Mouse (Mus musculus) hindbrain, embryonic 12.5 days (tissue): Measurements from ENCODE around the gene Sstr4. TPM values are rescaled to one million over a fixed set of nuclear protein-coding genes. Genes with fewer than 3 reads are reported as not detected.

Experiments
- ATAC-seq: fragments of 200-750 bp; cut with Nextera tagmentation; 2 replicates; pipeline ENCODE4 v1.8.0; 2017; ENCODE audit warnings: moderate TSS enrichment; ENCODE audit not compliant: low FRiP score
- H3K27ac ChIP-seq: fragments of 300-500 bp; sonication (generic); 2 replicates; pipeline ENCODE4 v1.5.1; 2016; ENCODE audit warnings: mild to moderate bottlenecking
- H3K27me3 ChIP-seq: fragments of 300-500 bp; sonication (generic); 2 replicates; pipeline ENCODE4 v1.6.1; 2016; ENCODE audit warnings: mild to moderate bottlenecking
- H3K36me3 ChIP-seq: fragments of 300-500 bp; sonication (generic); 2 replicates; pipeline ENCODE4 v1.6.1; 2016; ENCODE audit warnings: mild to moderate bottlenecking
- H3K4me1 ChIP-seq: fragments of 300-500 bp; sonication (generic); 2 replicates; pipeline ENCODE4 v1.6.1; 2016
- H3K4me2 ChIP-seq: fragments of 300-500 bp; sonication (generic); replicated peaks from 2 replicates; pipeline ENCODE4 v1.6.1; 2016; ENCODE audit warnings: mild to moderate bottlenecking
- H3K4me3 ChIP-seq: fragments of 300-500 bp; sonication (generic); 2 replicates; pipeline ENCODE4 v1.5.1; 2016; ENCODE audit warnings: mild to moderate bottlenecking
- H3K9ac ChIP-seq: fragments of 300-500 bp; sonication (generic); 2 replicates; pipeline ENCODE4 v1.6.1; 2016; ENCODE audit warnings: mild to moderate bottlenecking, moderate library complexity
- H3K9me3 ChIP-seq: fragments of 300-500 bp; sonication (generic); replicated peaks from 2 replicates; pipeline ENCODE4 v1.6.1; 2016; ENCODE audit warnings: mild to moderate bottlenecking
- WGBS: fragments of 180-500 bp; shearing (Covaris S2); methylation state at CpG from one replicate; pipeline ENCODE4 v1.1.7; 2016; 5-methylcytosine and 5-hydroxymethylcytosine counted together
- polyA plus RNA-seq: library from polyadenylated mRNA; unstranded; fragments of >200 nt; fragmentation: Nextera tagmentation; extraction: Ambion mirVana; gene quantifications from 2 replicates; pipeline ENCODE4 v1.2.1, GENCODE M21; 2016

The Sstr4 gene
- polyA plus RNA-seq, 1 experiment from 2014 or later, result 1.7 TPM

DNA sequence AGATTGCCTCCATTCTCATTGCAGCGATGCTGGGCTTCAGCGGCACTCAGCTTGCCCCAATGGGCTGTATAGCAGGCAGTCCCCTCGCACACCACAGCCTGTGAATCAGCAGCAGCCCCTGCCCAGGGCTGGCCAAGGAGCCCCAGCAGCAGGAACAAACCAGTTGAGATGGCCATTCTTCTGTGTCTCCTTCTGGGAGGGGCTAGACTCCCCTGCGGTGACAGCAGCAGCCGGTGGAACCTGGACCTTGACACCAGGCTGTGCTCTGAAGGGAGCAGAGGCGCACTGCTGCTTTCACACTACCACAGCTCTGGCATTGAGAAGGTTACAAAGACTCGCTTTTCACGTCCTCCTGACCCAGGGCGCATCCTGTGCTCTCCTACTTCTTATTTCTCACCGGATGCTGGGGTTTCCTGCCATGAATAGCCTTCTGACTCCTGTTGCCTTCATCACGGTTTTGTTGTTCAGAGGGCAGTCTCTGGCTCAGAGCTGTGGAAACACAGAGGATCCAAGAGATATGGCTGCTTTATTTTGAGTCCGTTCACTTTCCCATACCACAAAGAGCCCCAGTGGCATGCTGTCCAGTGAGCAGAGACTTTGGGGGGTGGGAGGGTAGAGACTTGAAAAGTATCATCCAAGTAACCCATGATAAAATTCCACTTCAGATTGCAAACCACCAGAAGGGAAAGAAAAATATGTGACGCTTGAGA, 48.3 kb downstream of the Sstr4 start, which contains the start of gene Cd93:
Cd93 (minus strand) TSS at position 315 of the 710 bp plus-strand sequence.
- H3K27me3 ChIP-seq, result no peaks in the 10 kb centered on the region
- 56% methylated on average over 13 of the region's 13 CpGs for WGBS
- no peak within 1 kb of the TSS for H3K4me2 ChIP-seq
- no peak for ATAC-seq
- no peak within 1 kb of the TSS for H3K9ac ChIP-seq
- H3K9me3 ChIP-seq, result no peaks in the 10 kb centered on the region
- H3K27ac ChIP-seq, result no peak within 1 kb of the TSS; the same call in 1 of the 2 replicates
- 0 out of 2 replicates have a peak, but pooled peaks cover 3% of the 10 kb centered on the region for H3K4me1 ChIP-seq
- no peak within 1 kb of the TSS for H3K4me3 ChIP-seq
- no peaks in the 10 kb centered on the region for H3K36me3 ChIP-seq

DNA sequence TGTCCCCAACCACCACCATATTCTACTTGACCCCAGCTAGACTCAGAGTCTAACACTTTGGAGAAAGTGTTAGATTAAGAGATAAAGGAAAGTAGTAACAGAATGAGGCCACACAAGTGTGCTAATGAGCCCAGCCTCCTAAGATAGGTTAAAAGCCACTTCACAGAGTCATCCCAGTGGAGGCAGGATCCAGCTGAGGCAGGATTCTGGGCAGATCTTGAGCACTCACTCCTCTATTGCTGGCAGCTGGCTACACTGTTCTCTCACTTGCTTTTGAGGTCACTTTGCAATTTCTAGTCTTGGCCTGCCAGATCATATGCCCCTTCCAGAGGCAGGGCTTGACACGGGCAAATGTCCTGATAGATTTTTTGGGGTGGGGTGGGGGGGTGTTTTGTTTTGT, 49.3 kb downstream of the Sstr4 start:
- no peak overlapping the region for H3K4me2 ChIP-seq
- no peak for ATAC-seq
- H3K9me3 ChIP-seq, result no peaks in the 10 kb centered on the region
- WGBS, result 100% methylated on average over 1 of the region's 1 CpGs
- no peak overlapping the region for H3K9ac ChIP-seq
- H3K27ac ChIP-seq, result no peak overlapping the region
- no peaks in the 10 kb centered on the region for H3K27me3 ChIP-seq
- H3K4me1 ChIP-seq, result 0 out of 2 replicates have a peak, but pooled peaks cover 3% of the 10 kb centered on the region
- no peak overlapping the region for H3K4me3 ChIP-seq
- no peaks in the 10 kb centered on the region for H3K36me3 ChIP-seq

DNA sequence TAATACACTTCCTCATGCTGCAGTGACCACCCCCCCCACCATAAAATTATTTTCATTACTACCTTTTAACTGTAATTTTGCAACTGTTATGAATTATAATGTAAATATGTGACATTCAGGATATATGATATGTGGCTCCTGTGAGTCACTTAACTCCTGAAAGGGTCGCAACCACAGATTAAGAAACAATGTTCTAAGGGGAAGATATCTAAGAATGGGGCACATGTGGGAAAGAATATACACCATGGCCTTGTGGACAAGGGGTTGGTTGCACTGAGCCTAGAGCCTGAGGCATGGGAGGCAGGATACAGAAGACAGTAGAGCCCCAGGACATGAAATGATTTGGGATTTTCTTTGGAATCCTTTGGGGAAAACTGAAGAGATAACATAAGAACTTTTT, 50.5 kb downstream of the Sstr4 start:
- Histone ChIP-seq H3K4me2 (no peak overlapping the region), H3K4me1 (0 out of 2 replicates have a peak, but pooled peaks cover 3% of the 10 kb centered on the region), H3K36me3 (no peaks in the 10 kb centered on the region), H3K27ac (no peak overlapping the region), H3K9me3 (no peaks in the 10 kb centered on the region), H3K27me3 (no peaks in the 10 kb centered on the region), H3K4me3 (no peak overlapping the region), H3K9ac (no peak overlapping the region)
- 100% methylated on average over 1 of the region's 1 CpGs for WGBS
- ATAC-seq, result no peak

Other genes starting within 250 kb of the Sstr4 start
- 13.4 and 16.6 TPM in 2 replicates for gene Thbd, start 12.8 kb downstream of the Sstr4 start, polyA plus RNA-seq
- 7.0 and 7.4 TPM in 2 replicates for gene Cd93, start 48.2 kb downstream of the Sstr4 start, polyA plus RNA-seq